ENCODE assay signal across 10 mouse cellular contexts in the genomic region with DNA sequence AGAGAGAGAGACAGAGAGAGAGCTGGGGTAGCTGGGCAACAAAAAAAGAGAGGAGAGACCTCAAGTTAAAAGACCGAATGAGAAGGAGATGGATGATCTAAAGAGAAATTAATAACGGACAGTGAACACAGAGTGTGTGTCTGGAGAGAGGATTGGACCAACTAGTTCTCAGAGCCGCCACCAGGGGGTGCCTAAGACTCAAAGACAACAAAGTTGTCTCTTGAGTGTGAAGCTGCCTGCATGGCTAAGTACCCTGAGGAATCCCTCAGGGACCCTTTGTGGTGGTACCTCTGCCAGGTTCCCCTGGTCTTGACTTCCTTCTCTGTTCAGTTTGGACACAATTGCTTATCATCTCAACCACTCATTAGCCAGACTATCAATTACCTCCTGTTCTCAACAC.
A peak's percentile ranks its signal among the peaks of the same experiment; 100 is the strongest.
DNase-seq lines count a peak whose midpoint lies in the region; ATAC-seq and TF ChIP-seq lines count a peak whose summit lies in the region.
"Had no signal": no experiment of that assay in that cellular context is flagged by ENCODE, and none has a peak within 500 bp of the region (broad histone marks: within the 10 kb centered on the region; RNA-seq: fewer than 3 reads in every experiment).

No protein-coding gene starts in this region.

- no peaks in the 10 kb centered on the region for H3K9me3 ChIP-seq in forebrain, postnatal 0 days (ENCODE audit: low read length)
- no peaks in the 10 kb centered on the region for H3K9me3 ChIP-seq in forebrain, embryonic 15.5 days
- H3K9me3 ChIP-seq in limb, embryonic 11.5 days (ENCODE audit: control insufficient read depth, low read length) = no peaks in the 10 kb centered on the region
- no peaks in the 10 kb centered on the region for H3K9me3 ChIP-seq in hindbrain, embryonic 13.5 days
- H3K9me3 ChIP-seq: hindbrain, embryonic 15.5 days; neural tube, embryonic 12.5 days had no signal

- no peak overlapping the region for H3K9ac ChIP-seq in forebrain, postnatal 0 days
- no peak overlapping the region for H3K9ac ChIP-seq in forebrain, embryonic 15.5 days (replicated peaks)
- H3K9ac ChIP-seq in limb, embryonic 11.5 days (ENCODE audit: low read length) = no peak overlapping the region
- H3K9ac ChIP-seq in hindbrain, embryonic 13.5 days = no peak overlapping the region
- H3K9ac ChIP-seq: hindbrain, embryonic 15.5 days; neural tube, embryonic 12.5 days had no signal

- ATAC-seq in forebrain, postnatal 0 days = no peak
- ATAC-seq in forebrain, embryonic 15.5 days (replicated peaks) = no peak
- ATAC-seq in limb, embryonic 11.5 days (ENCODE audit: insufficient number of reproducible peaks, low FRiP score, low TSS enrichment, low read depth) = no peak
- no peak for ATAC-seq in hindbrain, embryonic 13.5 days (ENCODE audit: low FRiP score)

- no peak overlapping the region for H3K4me2 ChIP-seq in forebrain, postnatal 0 days (ENCODE audit: low read depth)
- no peak overlapping the region for H3K4me2 ChIP-seq in forebrain, embryonic 15.5 days (replicated peaks)
- H3K4me2 ChIP-seq in limb, embryonic 11.5 days (ENCODE audit: low read depth, severe bottlenecking) = no peak overlapping the region
- H3K4me2 ChIP-seq in hindbrain, embryonic 13.5 days = no peak overlapping the region
- H3K4me2 ChIP-seq: hindbrain, embryonic 15.5 days; neural tube, embryonic 12.5 days had no signal

- H3K27me3 ChIP-seq in forebrain, postnatal 0 days (ENCODE audit: insufficient read depth, low read length) = no peaks in the 10 kb centered on the region
- no peaks in the 10 kb centered on the region for H3K27me3 ChIP-seq in forebrain, embryonic 15.5 days
- no peaks in the 10 kb centered on the region for H3K27me3 ChIP-seq in limb, embryonic 11.5 days (ENCODE audit: control insufficient read depth, insufficient read depth, low read length)
- no peaks in the 10 kb centered on the region for H3K27me3 ChIP-seq in hindbrain, embryonic 13.5 days
- H3K27me3 ChIP-seq: hindbrain, embryonic 15.5 days; neural tube, embryonic 12.5 days had no signal

- WGBS in forebrain, postnatal 0 days = 35% methylated on average over 3 of the region's 3 CpGs
- 42% methylated on average over 3 of the region's 3 CpGs for WGBS in forebrain, embryonic 15.5 days
- WGBS in limb, embryonic 11.5 days = 47% methylated on average over 3 of the region's 3 CpGs
- WGBS in hindbrain, embryonic 13.5 days = 31% methylated on average over 3 of the region's 3 CpGs

- TF ChIP-seq CTCF in forebrain, postnatal 0 days (IDR thresholded peaks at IDR 0.05; ENCODE audit: low read depth) = peak; percentile 58
- peak; percentile 48 for TF ChIP-seq CTCF in cortical plate, adult 2 months (IDR thresholded peaks at IDR 0.05; ENCODE audit: extremely low read depth, insufficient read depth, low read length)

- no peak overlapping the region for H3K4me3 ChIP-seq in forebrain, postnatal 0 days (ENCODE audit: low read depth, low read length)
- no peak overlapping the region for H3K4me3 ChIP-seq in forebrain, embryonic 15.5 days
- no peak overlapping the region for H3K4me3 ChIP-seq in cortical plate, adult 2 months (ENCODE audit: insufficient read depth, low read length)
- no peak overlapping the region for H3K4me3 ChIP-seq in limb, embryonic 11.5 days (ENCODE audit: low read depth, low read length)
- no peak overlapping the region for H3K4me3 ChIP-seq in hindbrain, embryonic 13.5 days
- H3K4me3 ChIP-seq: hindbrain, embryonic 15.5 days; neural tube, embryonic 12.5 days had no signal

- no peak for TF ChIP-seq POLR2A in cortical plate, adult 2 months (IDR thresholded peaks at IDR 0.05; ENCODE audit: extremely low read depth, insufficient read depth, low read length)

- H3K36me3 ChIP-seq in forebrain, postnatal 0 days (ENCODE audit: insufficient read depth) = no peaks in the 10 kb centered on the region
- no peaks in the 10 kb centered on the region for H3K36me3 ChIP-seq in forebrain, embryonic 15.5 days
- H3K36me3 ChIP-seq in limb, embryonic 11.5 days (ENCODE audit: control insufficient read depth, insufficient read depth, low read length) = no peaks in the 10 kb centered on the region
- no peaks in the 10 kb centered on the region; the same call in 1 of the 2 replicates for H3K36me3 ChIP-seq in hindbrain, embryonic 13.5 days
- H3K36me3 ChIP-seq: hindbrain, embryonic 15.5 days; neural tube, embryonic 12.5 days had no signal

- DNase-seq in forebrain, postnatal 0 days = no peak
- DNase-seq in testis, postnatal 10 days (ENCODE audit: low spot score) = peak; percentile 79
- DNase-seq in testis, postnatal 14 days (ENCODE audit: low spot score) = no peak
- peak; percentile 66 for DNase-seq in limb, embryonic 11.5 days (ENCODE audit: low spot score)
- peak; percentile 64 to 80 for DNase-seq in spleen, adult 18-20 months

- no peak overlapping the region for H3K27ac ChIP-seq in forebrain, postnatal 0 days (ENCODE audit: low read depth, low read length)
- no peak overlapping the region for H3K27ac ChIP-seq in forebrain, embryonic 15.5 days (replicated peaks)
- H3K27ac ChIP-seq in cortical plate, adult 2 months (ENCODE audit: insufficient read depth, low read length) = no peak overlapping the region
- H3K27ac ChIP-seq in limb, embryonic 11.5 days (replicated peaks; ENCODE audit: low read depth, low read length) = no peak overlapping the region
- no peak overlapping the region for H3K27ac ChIP-seq in hindbrain, embryonic 13.5 days
- H3K27ac ChIP-seq: hindbrain, embryonic 15.5 days; neural tube, embryonic 12.5 days had no signal

- 0 out of 2 replicates have a peak, but pooled peaks cover 4% of the 10 kb centered on the region for H3K4me1 ChIP-seq in forebrain, postnatal 0 days (ENCODE audit: insufficient read depth)
- H3K4me1 ChIP-seq in forebrain, embryonic 15.5 days = peaks cover 24% of the 10 kb centered on the region
- no peaks in the 10 kb centered on the region; the same call in 1 of the 2 replicates for H3K4me1 ChIP-seq in cortical plate, adult 2 months (ENCODE audit: control insufficient read depth, insufficient read depth, low read length)
- no peaks in the 10 kb centered on the region for H3K4me1 ChIP-seq in limb, embryonic 11.5 days (ENCODE audit: control insufficient read depth, insufficient read depth, low read length)
- H3K4me1 ChIP-seq in hindbrain, embryonic 13.5 days (replicated peaks) = peaks cover 30% of the 10 kb centered on the region

Comparison
In these comparisons a context has a peak if more than half of its experiments do, and no peak if none do; other contexts are left out.
1. DNase-seq: peak in testis, postnatal 10 days (single experiment), limb, embryonic 11.5 days (single experiment) and spleen, adult 18-20 months (2 of 2); none in forebrain, postnatal 0 days (single experiment) and testis, postnatal 14 days (single experiment).